Mouse (Mus musculus) neural tube, embryonic 13.5 days (tissue): Measurements from ENCODE around the gene Sox6. TPM values are rescaled to one million over a fixed set of nuclear protein-coding genes. Genes with fewer than 3 reads are reported as not detected.
"Not testable (repeated sequence)": the region's sequence is repeated elsewhere in the genome, so short reads cannot be mapped to it uniquely, and the experiment has no call there.

ENCODE experiments used
- ATAC-seq: fragments of 200-750 bp; cut with Nextera tagmentation; 2 replicates; pipeline ENCODE4 v1.8.0; 2017; ENCODE audit warnings: low read depth, mild to moderate bottlenecking, moderate TSS enrichment, moderate library complexity
- H3K27ac ChIP-seq: fragments of 300-500 bp; sonication (generic); replicated peaks from 2 replicates; pipeline ENCODE4 v1.5.1; 2015; ENCODE audit warnings: moderate library complexity, mild to moderate bottlenecking, inconsistent platforms
- H3K27me3 ChIP-seq: fragments of 300-500 bp; sonication (generic); 2 replicates; pipeline ENCODE4 v1.6.1; 2015; ENCODE audit warnings: mild to moderate bottlenecking, inconsistent platforms
- H3K36me3 ChIP-seq: fragments of 300-500 bp; sonication (generic); 2 replicates; pipeline ENCODE4 v1.6.1; 2015; ENCODE audit warnings: mild to moderate bottlenecking, inconsistent platforms
- H3K4me1 ChIP-seq: fragments of 300-500 bp; sonication (generic); replicated peaks from 2 replicates; pipeline ENCODE4 v1.6.1; 2015; ENCODE audit warnings: inconsistent platforms
- H3K4me2 ChIP-seq: fragments of 300-500 bp; sonication (generic); 2 replicates; pipeline ENCODE4 v1.6.1; 2015; ENCODE audit warnings: inconsistent platforms, mild to moderate bottlenecking, moderate library complexity
- H3K4me3 ChIP-seq: fragments of 300-500 bp; sonication (generic); 2 replicates; pipeline ENCODE4 v1.5.1; 2015; ENCODE audit warnings: mild to moderate bottlenecking, inconsistent platforms
- H3K9ac ChIP-seq: fragments of 300-500 bp; sonication (generic); 2 replicates; pipeline ENCODE4 v1.6.1; 2015; ENCODE audit warnings: moderate library complexity, mild to moderate bottlenecking, inconsistent platforms
- H3K9me3 ChIP-seq: fragments of 300-500 bp; sonication (generic); 2 replicates; pipeline ENCODE4 v1.6.1; 2016; ENCODE audit warnings: inconsistent platforms
- WGBS: fragments of 180-500 bp; shearing (Covaris S2); methylation state at CpG from one replicate; pipeline ENCODE4 v1.1.7; 2015; 5-methylcytosine and 5-hydroxymethylcytosine counted together
- polyA plus RNA-seq: library from polyadenylated mRNA; unstranded; fragments of >200 nt; fragmentation: Nextera tagmentation; extraction: Ambion mirVana; gene quantifications from 2 replicates; pipeline ENCODE4 v1.2.1, GENCODE M21; 2015

Sox6 gene
- polyA plus RNA-seq, 1 experiment from 2014 or later, result 46.1 TPM

DNA sequence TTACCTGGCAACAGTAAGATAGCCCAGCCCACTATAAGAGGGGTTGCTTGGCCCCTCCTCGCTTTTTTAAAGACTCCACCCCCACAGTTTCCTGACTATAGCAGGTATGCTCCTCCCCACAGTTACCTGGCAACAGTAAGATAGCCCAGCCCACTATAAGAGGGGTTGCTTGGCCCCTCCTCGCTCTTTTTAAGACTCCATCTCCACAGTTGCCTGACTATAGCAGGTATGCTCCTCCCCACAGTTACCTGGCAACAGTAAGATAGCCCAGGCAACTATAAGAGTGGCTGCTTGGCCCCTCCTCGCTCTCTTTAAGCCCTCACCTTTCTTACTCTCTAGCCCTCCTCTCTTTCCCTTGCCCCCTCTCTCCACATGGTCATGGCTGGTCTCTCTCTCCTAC lies 432.5 kb downstream of the Sox6 start:
- not testable (repeated sequence) for H3K36me3 ChIP-seq, H3K27me3 ChIP-seq, H3K4me3 ChIP-seq, H3K9ac ChIP-seq, H3K4me1 ChIP-seq, ATAC-seq, H3K4me2 ChIP-seq, H3K9me3 ChIP-seq, H3K27ac ChIP-seq
- WGBS, result 68% methylated on average over 3 of the region's 3 CpGs

- no peaks in the 10 kb centered on the region for H3K27me3 ChIP-seq
- H3K4me1 ChIP-seq, result peaks cover 6% of the 10 kb centered on the region
- no peak overlapping the region for H3K4me2 ChIP-seq
- no peak overlapping the region for H3K27ac ChIP-seq
- 52% methylated on average over 7 of the region's 7 CpGs for WGBS
- no peaks in the 10 kb centered on the region for H3K9me3 ChIP-seq
- H3K4me3 ChIP-seq, result no peak overlapping the region
- H3K36me3 ChIP-seq, result no peaks in the 10 kb centered on the region
- H3K9ac ChIP-seq, result no peak overlapping the region
- ATAC-seq, result no peak
Measured at GRCm38 (mm10) chr7:115604883-115605282, 433.7 kb downstream of the Sox6 start.

GRCm38 (mm10) chr7:115597376-115597775 lies 441.2 kb downstream of the Sox6 start:
- H3K4me3 ChIP-seq, result no peak overlapping the region
- H3K9me3 ChIP-seq, result no peaks in the 10 kb centered on the region
- no peak overlapping the region for H3K4me2 ChIP-seq
- H3K36me3 ChIP-seq, result no peaks in the 10 kb centered on the region
- no peak for ATAC-seq
- H3K27ac ChIP-seq, result no peak overlapping the region
- H3K27me3 ChIP-seq, result no peaks in the 10 kb centered on the region
- 67% methylated on average over 6 of the region's 6 CpGs for WGBS
- no peak overlapping the region for H3K9ac ChIP-seq
- H3K4me1 ChIP-seq, result 0 out of 2 replicates have a peak, but pooled peaks cover 7% of the 10 kb centered on the region

GRCm38 (mm10) chr7:115580461-115580860 lies 458.1 kb downstream of the Sox6 start:
- Histone ChIP-seq H3K27ac (no peak overlapping the region), H3K36me3 (no peaks in the 10 kb centered on the region), H3K9me3 (no peaks in the 10 kb centered on the region), H3K27me3 (no peaks in the 10 kb centered on the region), H3K4me1 (peaks cover 5% of the 10 kb centered on the region; the same call in 1 of the 2 replicates), H3K4me3 (no peak overlapping the region), H3K9ac (no peak overlapping the region), H3K4me2 (no peak overlapping the region)
- ATAC-seq, result no peak
- WGBS, result 77% methylated on average over 7 of the region's 7 CpGs

- Histone ChIP-seq H3K27ac (no peak overlapping the region), H3K4me2 (no peak overlapping the region), H3K4me1 (peaks cover 5% of the 10 kb centered on the region; the same call in 1 of the 2 replicates), H3K36me3 (no peaks in the 10 kb centered on the region), H3K4me3 (no peak overlapping the region), H3K9me3 (no peaks in the 10 kb centered on the region), H3K27me3 (no peaks in the 10 kb centered on the region), H3K9ac (no peak overlapping the region)
- 86% methylated on average over 3 of the region's 3 CpGs for WGBS
- no peak for ATAC-seq
Measured at GRCm38 (mm10) chr7:115579826-115580225, 458.8 kb downstream of the Sox6 start.

DNA sequence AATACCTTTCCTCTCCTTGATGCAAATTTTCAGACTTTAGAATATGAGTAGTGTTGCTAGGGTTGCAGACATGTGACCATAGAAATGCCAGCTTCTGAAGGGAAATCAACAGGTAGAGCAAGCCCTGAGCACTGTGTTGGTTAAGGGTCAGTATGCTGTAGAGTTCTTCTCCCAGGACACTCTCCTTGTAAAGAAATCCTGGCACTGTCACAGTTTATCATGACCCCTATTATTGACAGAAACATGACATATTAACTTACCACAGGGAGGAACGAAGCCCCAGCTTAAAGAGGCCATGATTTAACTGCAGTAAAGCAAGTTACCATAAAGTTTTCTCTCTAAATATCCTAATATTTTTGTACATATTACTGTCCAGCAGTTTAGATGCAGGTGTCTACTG lies 462.2 kb downstream of the Sox6 start:
- H3K4me2 ChIP-seq, result no peak overlapping the region
- H3K27me3 ChIP-seq, result no peaks in the 10 kb centered on the region
- H3K9ac ChIP-seq, result no peak overlapping the region
- H3K4me1 ChIP-seq, result no peaks in the 10 kb centered on the region
- H3K9me3 ChIP-seq, result no peaks in the 10 kb centered on the region
- WGBS, result 71% methylated on average over 1 of the region's 1 CpGs
- no peak overlapping the region for H3K4me3 ChIP-seq
- no peak for ATAC-seq
- H3K27ac ChIP-seq, result no peak overlapping the region
- no peaks in the 10 kb centered on the region for H3K36me3 ChIP-seq

DNA sequence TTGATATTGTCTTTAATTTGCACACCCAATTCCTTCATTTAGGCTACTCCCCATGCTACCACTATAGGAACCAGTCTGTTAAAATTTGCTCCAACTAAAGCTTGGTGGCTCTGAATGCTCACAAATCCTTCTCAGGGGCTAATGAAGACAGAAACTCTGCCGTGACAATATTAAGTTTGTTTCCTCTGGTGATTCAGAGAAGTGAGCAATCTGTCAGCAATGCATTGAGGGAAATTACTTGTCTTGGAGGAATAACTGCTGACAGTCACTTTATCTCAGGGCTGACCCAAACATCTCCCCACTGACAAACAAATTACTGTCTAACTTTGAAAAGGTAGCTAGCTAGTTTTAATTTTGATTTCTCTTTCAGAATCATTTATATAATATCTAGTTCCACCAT lies 463.8 kb downstream of the Sox6 start:
- no peak for ATAC-seq
- no peaks in the 10 kb centered on the region for H3K36me3 ChIP-seq
- no peak overlapping the region for H3K4me2 ChIP-seq
- H3K27ac ChIP-seq, result no peak overlapping the region
- no peaks in the 10 kb centered on the region for H3K27me3 ChIP-seq
- no peaks in the 10 kb centered on the region for H3K4me1 ChIP-seq
- no peaks in the 10 kb centered on the region for H3K9me3 ChIP-seq
- no peak overlapping the region for H3K4me3 ChIP-seq
- WGBS, result 47% methylated on average over 1 of the region's 1 CpGs
- no peak overlapping the region for H3K9ac ChIP-seq

DNA sequence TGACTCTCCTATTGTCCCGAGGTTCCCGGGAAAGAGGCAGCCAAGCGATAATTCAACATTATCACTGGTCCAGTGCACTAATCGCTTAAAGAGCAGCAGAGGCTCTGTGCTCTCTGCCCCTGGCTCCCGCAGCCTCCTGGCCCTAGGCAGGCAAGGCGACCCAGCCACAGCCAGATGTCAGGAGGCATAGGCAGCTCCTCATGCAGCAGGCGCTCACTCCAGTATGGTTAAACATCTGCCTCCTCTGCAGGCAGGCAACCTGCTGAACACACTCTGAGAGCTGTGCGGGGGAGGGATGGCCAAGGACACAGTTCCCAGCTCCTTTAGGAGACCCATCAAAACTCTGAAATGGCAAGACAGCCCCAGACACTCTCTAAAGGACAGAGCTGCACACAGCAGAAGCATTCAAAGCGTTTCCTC lies 469.8 kb downstream of the Sox6 start:
- 3% methylated on average over 9 of the region's 9 CpGs for WGBS
- Histone ChIP-seq H3K9me3 (no peaks in the 10 kb centered on the region), H3K9ac (peak overlapping the region; percentile 9; the same call in 1 of the 2 replicates), H3K4me3 (peak overlapping the region; percentile 21), H3K36me3 (no peaks in the 10 kb centered on the region), H3K4me1 (peaks cover 40% of the 10 kb centered on the region), H3K27ac (peak overlapping the region; percentile 63), H3K27me3 (no peaks in the 10 kb centered on the region), H3K4me2 (peak overlapping the region; percentile 50)
- ATAC-seq, result peak; percentile 85

- Histone ChIP-seq H3K9ac (no peak overlapping the region), H3K36me3 (no peaks in the 10 kb centered on the region), H3K27me3 (no peaks in the 10 kb centered on the region), H3K4me1 (peaks cover 45% of the 10 kb centered on the region), H3K4me3 (peak overlapping the region; percentile 21), H3K9me3 (no peaks in the 10 kb centered on the region), H3K4me2 (peak overlapping the region; percentile 50), H3K27ac (no peak overlapping the region; the same call in none of the 2 replicates)
- 19% methylated on average over 11 of the region's 11 CpGs for WGBS
- peak; percentile 36; the same call in 1 of the 2 replicates for ATAC-seq
Measured at GRCm38 (mm10) chr7:115568301-115568700, 470.3 kb downstream of the Sox6 start.

GRCm38 (mm10) chr7:115566818-115567217 lies 471.8 kb downstream of the Sox6 start:
- Histone ChIP-seq H3K4me3 (no peak overlapping the region), H3K36me3 (no peaks in the 10 kb centered on the region), H3K27ac (no peak overlapping the region), H3K9ac (no peak overlapping the region), H3K4me1 (peaks cover 53% of the 10 kb centered on the region), H3K9me3 (no peaks in the 10 kb centered on the region), H3K4me2 (no peak overlapping the region), H3K27me3 (no peaks in the 10 kb centered on the region)
- no peak for ATAC-seq
- 86% methylated on average over 2 of the region's 2 CpGs for WGBS

GRCm38 (mm10) chr7:115565060-115565426 lies 473.6 kb downstream of the Sox6 start:
- H3K4me2 ChIP-seq, result no peak overlapping the region
- peaks cover 53% of the 10 kb centered on the region for H3K4me1 ChIP-seq
- H3K9me3 ChIP-seq, result no peaks in the 10 kb centered on the region
- H3K27me3 ChIP-seq, result no peaks in the 10 kb centered on the region
- 0 out of 2 replicates have a peak overlapping the region, but pooled peaks have one; percentile 25 for H3K27ac ChIP-seq
- no peak overlapping the region for H3K4me3 ChIP-seq
- WGBS, result 33% methylated on average over 5 of the region's 5 CpGs
- H3K9ac ChIP-seq, result no peak overlapping the region
- ATAC-seq, result no peak
- no peaks in the 10 kb centered on the region for H3K36me3 ChIP-seq

- no peak for ATAC-seq
- Histone ChIP-seq H3K9ac (no peak overlapping the region), H3K36me3 (no peaks in the 10 kb centered on the region), H3K4me2 (no peak overlapping the region), H3K9me3 (no peaks in the 10 kb centered on the region), H3K4me1 (peaks cover 53% of the 10 kb centered on the region), H3K27me3 (no peaks in the 10 kb centered on the region), H3K4me3 (no peak overlapping the region), H3K27ac (0 out of 2 replicates have a peak overlapping the region, but pooled peaks have one; percentile 15)
- 12% methylated on average over 6 of the region's 6 CpGs for WGBS
Measured at GRCm38 (mm10) chr7:115564359-115565059, 474.1 kb downstream of the Sox6 start.

GRCm38 (mm10) chr7:115556677-115557076 lies 481.9 kb downstream of the Sox6 start:
- ATAC-seq, result no peak
- Histone ChIP-seq H3K4me2 (no peak overlapping the region), H3K27me3 (no peaks in the 10 kb centered on the region), H3K27ac (no peak overlapping the region), H3K9me3 (no peaks in the 10 kb centered on the region), H3K36me3 (no peaks in the 10 kb centered on the region), H3K9ac (no peak overlapping the region), H3K4me1 (peaks cover 6% of the 10 kb centered on the region; the same call in 1 of the 2 replicates), H3K4me3 (no peak overlapping the region)
- whole genome bisulfite sequencing, result 90% methylated on average over 3 of the region's 3 CpGs
